Mouse (Mus musculus) liver, embryonic 15.5 days (tissue): ENCODE results near the gene Igsf3. TPM values are rescaled to one million over a fixed set of nuclear protein-coding genes. Genes with fewer than 3 reads are reported as not detected.

ENCODE experiments used
- ATAC-seq: fragments of 200-750 bp; cut with Nextera tagmentation; 2 replicates; pipeline ENCODE4 v1.8.0; 2017; ENCODE audit warnings: moderate number of reproducible peaks, mild to moderate bottlenecking, moderate library complexity; ENCODE audit not compliant: insufficient read depth
- H3K27ac ChIP-seq: fragments of 300-500 bp; sonication (generic); replicated peaks from 2 replicates; pipeline ENCODE4 v1.5.1; 2015; ENCODE audit warnings: mild to moderate bottlenecking, inconsistent platforms
- H3K27me3 ChIP-seq: fragments of 300-500 bp; sonication (generic); 2 replicates; pipeline ENCODE4 v1.6.1; 2015; ENCODE audit warnings: mild to moderate bottlenecking, inconsistent platforms
- H3K36me3 ChIP-seq: fragments of 300-500 bp; sonication (generic); replicated peaks from 2 replicates; pipeline ENCODE4 v1.6.1; 2015; ENCODE audit warnings: moderate library complexity, mild to moderate bottlenecking, inconsistent platforms
- H3K4me1 ChIP-seq: fragments of 300-500 bp; sonication (generic); replicated peaks from 2 replicates; pipeline ENCODE4 v1.6.1; 2015; ENCODE audit warnings: inconsistent platforms
- H3K4me2 ChIP-seq: fragments of 300-500 bp; sonication (generic); 2 replicates; pipeline ENCODE4 v1.6.1; 2015; ENCODE audit warnings: moderate library complexity, mild to moderate bottlenecking, inconsistent platforms
- H3K4me3 ChIP-seq: fragments of 300-500 bp; sonication (generic); replicated peaks from 2 replicates; pipeline ENCODE4 v1.5.1; 2015; ENCODE audit warnings: mild to moderate bottlenecking, inconsistent platforms
- H3K9ac ChIP-seq: fragments of 300-500 bp; sonication (generic); 2 replicates; pipeline ENCODE4 v1.6.1; 2015; ENCODE audit warnings: moderate library complexity, mild to moderate bottlenecking, inconsistent platforms
- H3K9me3 ChIP-seq: fragments of 300-500 bp; sonication (generic); replicated peaks from 2 replicates; pipeline ENCODE4 v1.6.1; 2016; ENCODE audit warnings: inconsistent platforms
- WGBS: fragments of 180-500 bp; shearing (Covaris S2); methylation state at CpG from one replicate; pipeline ENCODE4 v1.1.7; 2015; ENCODE audit warnings: mixed read lengths; ENCODE audit not compliant: insufficient replicate concordance; 5-methylcytosine and 5-hydroxymethylcytosine counted together
- polyA plus RNA-seq: library from polyadenylated mRNA; unstranded; fragments of >200 nt; fragmentation: Nextera tagmentation; extraction: Ambion mirVana; gene quantifications from 2 replicates; pipeline ENCODE4 v1.2.1, GENCODE M21; 2015

The Igsf3 gene
- polyA plus RNA-seq, 1 experiment from 2014 or later, result 4.5 TPM

DNA sequence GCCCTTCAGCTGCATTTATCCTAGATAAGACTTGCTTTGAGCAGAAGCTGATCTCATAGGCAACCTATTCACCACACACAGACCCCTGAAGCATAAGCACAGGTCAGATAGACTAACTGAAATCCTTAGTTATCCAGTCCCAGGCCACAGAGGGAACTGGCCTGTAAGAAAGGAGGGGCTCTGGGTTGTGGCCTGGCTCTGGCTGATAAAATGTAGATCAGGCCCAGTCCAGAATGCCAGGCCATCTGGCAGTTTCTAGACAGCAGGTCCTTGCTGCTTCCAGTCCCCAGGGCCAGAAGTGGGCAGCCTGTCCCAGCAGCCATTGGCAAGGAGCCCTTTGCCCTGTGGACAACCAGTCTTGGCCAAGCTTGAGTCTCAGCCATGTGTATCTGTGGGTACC lies 22.4 kb upstream of the Igsf3 start:
- Histone ChIP-seq H3K4me2 (peak overlapping the region; percentile 43), H3K9me3 (no peaks in the 10 kb centered on the region; the same call in 1 of the 2 replicates), H3K9ac (peak overlapping the region; percentile 29; the same call in 1 of the 2 replicates), H3K4me1 (peaks cover 59% of the 10 kb centered on the region), H3K4me3 (no peak overlapping the region), H3K36me3 (no peaks in the 10 kb centered on the region), H3K27ac (peak overlapping the region; percentile 84), H3K27me3 (no peaks in the 10 kb centered on the region)
- ATAC-seq, result peak; percentile 88

GRCm38 (mm10) chr3:101355702-101356101 lies 21.2 kb upstream of the Igsf3 start:
- Histone ChIP-seq H3K4me3 (no peak overlapping the region), H3K4me1 (peaks cover 48% of the 10 kb centered on the region), H3K4me2 (peak overlapping the region; percentile 54), H3K9ac (0 out of 2 replicates have a peak overlapping the region, but pooled peaks have one; percentile 10), H3K9me3 (no peaks in the 10 kb centered on the region; the same call in 1 of the 2 replicates), H3K27me3 (no peaks in the 10 kb centered on the region), H3K27ac (peak overlapping the region; percentile 84), H3K36me3 (no peaks in the 10 kb centered on the region)
- peak; percentile 33 for ATAC-seq
- WGBS, result 6% methylated on average over 5 of the region's 5 CpGs

- Histone ChIP-seq H3K36me3 (no peaks in the 10 kb centered on the region), H3K9me3 (no peaks in the 10 kb centered on the region; the same call in 1 of the 2 replicates), H3K4me3 (no peak overlapping the region), H3K27ac (peak overlapping the region; percentile 84), H3K4me1 (peaks cover 48% of the 10 kb centered on the region), H3K27me3 (no peaks in the 10 kb centered on the region), H3K9ac (0 out of 2 replicates have a peak overlapping the region, but pooled peaks have one; percentile 10), H3K4me2 (peak overlapping the region; percentile 54)
- ATAC-seq, result peak; percentile 55
- 44% methylated on average over 8 of the region's 8 CpGs for WGBS
Measured at GRCm38 (mm10) chr3:101356583-101357553, 20.0 kb upstream of the Igsf3 start.

- H3K4me1 ChIP-seq, result peaks cover 43% of the 10 kb centered on the region
- WGBS, result 75% methylated on average over 6 of the region's 6 CpGs
Measured at GRCm38 (mm10) chr3:101360832-101361231, 16.1 kb upstream of the Igsf3 start.

GRCm38 (mm10) chr3:101362391-101362790 lies 14.5 kb upstream of the Igsf3 start:
- peak; percentile 59 for ATAC-seq

More at GRCm38 (mm10) chr3:101360832-101361231, 16.1 kb upstream of the Igsf3 start:
- H3K9me3 ChIP-seq, result no peaks in the 10 kb centered on the region
- no peak for ATAC-seq
- H3K4me3 ChIP-seq, result no peak overlapping the region
- no peaks in the 10 kb centered on the region for H3K36me3 ChIP-seq
- H3K27ac ChIP-seq, result no peak overlapping the region
- no peaks in the 10 kb centered on the region for H3K27me3 ChIP-seq
- no peak overlapping the region for H3K9ac ChIP-seq
- no peak overlapping the region for H3K4me2 ChIP-seq

DNA sequence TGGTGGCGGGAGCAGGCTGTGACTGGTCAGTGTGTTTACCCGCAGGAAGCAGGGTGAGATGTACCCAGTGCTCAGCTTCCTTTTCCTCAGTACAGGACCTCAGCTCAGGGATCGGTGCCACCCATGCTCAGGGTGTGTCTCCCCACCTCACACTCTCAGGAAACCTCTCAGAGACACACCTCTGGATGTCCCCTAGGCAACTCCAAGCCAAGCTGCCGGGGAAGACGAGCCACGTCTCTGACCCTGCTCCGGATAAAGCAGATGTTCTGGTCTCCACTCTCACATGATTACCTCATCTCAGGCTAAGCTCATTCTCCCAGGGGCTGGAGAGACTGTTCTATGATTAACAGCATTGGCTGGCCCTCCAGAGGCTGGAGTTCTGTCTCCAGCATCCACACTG lies 13.3 kb upstream of the Igsf3 start:
- no peak for ATAC-seq
- no peak overlapping the region for H3K4me2 ChIP-seq
- H3K4me3 ChIP-seq, result no peak overlapping the region
- no peak overlapping the region for H3K9ac ChIP-seq
- peaks cover 48% of the 10 kb centered on the region for H3K4me1 ChIP-seq
- no peaks in the 10 kb centered on the region for H3K36me3 ChIP-seq
- WGBS, result 68% methylated on average over 7 of the region's 7 CpGs
- no peaks in the 10 kb centered on the region for H3K9me3 ChIP-seq
- H3K27ac ChIP-seq, result no peak overlapping the region; the same call in 1 of the 2 replicates
- H3K27me3 ChIP-seq, result no peaks in the 10 kb centered on the region

More at GRCm38 (mm10) chr3:101362391-101362790, 14.5 kb upstream of the Igsf3 start:
- Histone ChIP-seq H3K4me1 (peaks cover 43% of the 10 kb centered on the region), H3K4me3 (no peak overlapping the region), H3K36me3 (no peaks in the 10 kb centered on the region), H3K4me2 (no peak overlapping the region), H3K9me3 (no peaks in the 10 kb centered on the region), H3K27me3 (no peaks in the 10 kb centered on the region), H3K27ac (peak overlapping the region; percentile 11; the same call in 1 of the 2 replicates), H3K9ac (no peak overlapping the region)
- 21% methylated on average over 4 of the region's 4 CpGs for WGBS

GRCm38 (mm10) chr3:101365081-101365612 lies 11.7 kb upstream of the Igsf3 start:
- Histone ChIP-seq H3K4me2 (no peak overlapping the region), H3K4me1 (peaks cover 57% of the 10 kb centered on the region), H3K9ac (no peak overlapping the region), H3K9me3 (no peaks in the 10 kb centered on the region), H3K27me3 (no peaks in the 10 kb centered on the region), H3K36me3 (no peaks in the 10 kb centered on the region), H3K4me3 (no peak overlapping the region), H3K27ac (no peak overlapping the region)
- no peak for ATAC-seq
- 71% methylated on average over 6 of the region's 6 CpGs for WGBS

- ATAC-seq, result no peak
- Histone ChIP-seq H3K4me1 (peaks cover 57% of the 10 kb centered on the region), H3K27ac (peak overlapping the region; percentile 74; the same call in 1 of the 2 replicates), H3K36me3 (no peaks in the 10 kb centered on the region), H3K27me3 (no peaks in the 10 kb centered on the region), H3K9ac (no peak overlapping the region), H3K4me3 (no peak overlapping the region), H3K4me2 (no peak overlapping the region), H3K9me3 (no peaks in the 10 kb centered on the region)
- 47% methylated on average over 9 of the region's 9 CpGs for WGBS
Measured at GRCm38 (mm10) chr3:101365911-101366310, 11.0 kb upstream of the Igsf3 start.

- H3K9me3 ChIP-seq, result no peaks in the 10 kb centered on the region
- no peaks in the 10 kb centered on the region for H3K27me3 ChIP-seq
- WGBS, result 10% methylated on average over 11 of the region's 11 CpGs
- H3K4me3 ChIP-seq, result no peak overlapping the region; the same call in 1 of the 2 replicates
- H3K4me2 ChIP-seq, result peak overlapping the region; percentile 49
- H3K9ac ChIP-seq, result 0 out of 2 replicates have a peak overlapping the region, but pooled peaks have one; percentile 2
- H3K36me3 ChIP-seq, result no peaks in the 10 kb centered on the region
- peak overlapping the region; percentile 74 for H3K27ac ChIP-seq
- ATAC-seq, result peak; percentile 90
- H3K4me1 ChIP-seq, result peaks cover 56% of the 10 kb centered on the region
Measured at GRCm38 (mm10) chr3:101367372-101367771, 9.5 kb upstream of the Igsf3 start.

GRCm38 (mm10) chr3:101369301-101369881 lies 7.5 kb upstream of the Igsf3 start:
- Histone ChIP-seq H3K9me3 (no peaks in the 10 kb centered on the region), H3K36me3 (no peaks in the 10 kb centered on the region), H3K4me1 (peaks cover 59% of the 10 kb centered on the region), H3K9ac (no peak overlapping the region), H3K4me2 (no peak overlapping the region), H3K27me3 (no peaks in the 10 kb centered on the region), H3K4me3 (no peak overlapping the region), H3K27ac (no peak overlapping the region)
- 68% methylated on average over 10 of the region's 10 CpGs for WGBS
- no peak for ATAC-seq
